Mouse (Mus musculus): ENCODE results near the gene Mtx3.

- no peak for TF ChIP-seq CTCF (IDR thresholded peaks at IDR 0.05; ENCODE audit: extremely low read depth, insufficient read length, insufficient replicate concordance, low read depth, low read length)
- no peak for TF ChIP-seq POLR2A (IDR thresholded peaks at IDR 0.05; ENCODE audit: low read depth, low read length)
Observed at GRCm38 (mm10) chr13:92847336-92847735, 2.8 kb downstream of the Mtx3 start.

Measured in small intestine, adult 2 months (tissue).